Mouse (Mus musculus) effector memory CD4-positive, alpha-beta T cell, adult 5 months (primary cell): ENCODE measurements around the gene Rbx1. TPM values are rescaled to one million over a fixed set of nuclear protein-coding genes. Genes with fewer than 3 reads are reported as not detected.

Source experiments
- polyA plus RNA-seq: library from polyadenylated mRNA; unstranded; fragments of 100-300 nt; shearing (Covaris generic); gene quantifications from one replicate; pipeline ENCODE4 v1.2.1, GENCODE M21; 2017

Gene Rbx1
- 247 TPM for polyA plus RNA-seq

GRCm38 (mm10) chr15:81465901-81466737, at the start of gene Rbx1:
Gene Rbx1 (plus strand): TSS chr15:81466296.

Other genes with a start within 250 kb of the Rbx1 start
- not detected for gene Mchr1, start 230.8 kb upstream of the Rbx1 start, polyA plus RNA-seq
- 51.6 TPM for gene Slc25a17, start 105.5 kb upstream of the Rbx1 start, polyA plus RNA-seq
- gene St13, start 66.2 kb upstream of the Rbx1 start, polyA plus RNA-seq: 99.8 TPM
- 7.6 TPM for gene Xpnpep3, start 66.2 kb upstream of the Rbx1 start, polyA plus RNA-seq
- 1.1 TPM for gene Dnajb7, start 58.0 kb upstream of the Rbx1 start, polyA plus RNA-seq
- gene Ep300, start 119.1 kb downstream of the Rbx1 start, polyA plus RNA-seq: 47.3 TPM
- 23.6 TPM for gene L3mbtl2, start 197.6 kb downstream of the Rbx1 start, polyA plus RNA-seq
- gene Chadl, start 231.0 kb downstream of the Rbx1 start, polyA plus RNA-seq: 0.26 TPM